Mouse (Mus musculus): ENCODE measurements around the gene Wdr5b.
"Not testable (repeated sequence)": the region's sequence is repeated elsewhere in the genome, so short reads cannot be mapped to it uniquely, and the experiment has no call there.

Wdr5b gene

DNA sequence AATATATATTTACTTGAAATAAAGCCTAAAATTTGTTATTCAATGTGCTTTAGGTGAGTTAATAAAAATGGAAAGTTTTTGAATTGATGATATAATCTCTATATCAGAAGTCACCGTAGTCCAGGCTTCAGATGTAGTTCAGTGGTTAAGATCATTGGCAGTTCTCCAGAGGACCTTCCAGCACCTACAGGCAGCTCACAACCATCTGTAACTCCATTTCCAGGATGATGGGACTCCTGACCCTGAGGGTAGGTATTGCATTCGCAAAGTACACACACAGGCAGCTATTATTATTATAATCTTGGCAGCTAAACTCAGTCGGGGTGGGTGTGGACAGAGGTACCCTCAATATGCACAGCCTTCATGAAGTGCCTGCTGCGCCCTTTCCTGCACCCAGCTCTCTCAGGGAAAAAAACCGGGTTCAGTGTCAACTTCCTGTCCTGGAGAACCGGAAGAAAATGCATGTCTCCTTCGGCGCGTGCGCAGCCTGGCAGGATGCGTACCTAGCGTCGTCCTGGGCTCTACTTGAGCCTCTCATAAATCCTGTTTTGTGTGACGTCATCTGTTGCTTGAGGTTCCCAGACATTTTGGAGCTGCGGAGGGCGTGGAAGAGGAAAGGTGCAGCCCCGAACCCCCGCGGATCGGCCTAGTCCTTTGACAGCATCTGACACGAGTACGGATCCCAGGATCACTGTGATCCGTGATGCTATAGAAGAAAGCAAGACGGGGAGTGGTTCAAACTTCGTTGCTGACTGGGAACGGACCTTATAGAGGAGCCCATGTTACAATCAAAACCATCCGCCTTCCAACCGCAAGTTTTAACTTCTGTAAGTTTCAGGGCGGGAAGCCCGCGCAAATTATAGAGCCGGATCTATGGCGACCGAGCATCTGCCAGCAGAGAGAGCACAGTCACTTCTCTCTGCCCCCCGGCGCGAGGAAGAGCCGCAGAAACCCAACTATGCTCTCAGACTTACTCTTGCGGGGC is at the start of gene Wdr5b:
Gene Wdr5b, plus strand, starts transcription at position 551 of the 985 bp plus-strand sequence.
- peak; percentile 91 for DNase-seq

GRCm38 (mm10) chr16:35992391-35992790 is 48.6 kb upstream of the Wdr5b start:
- no peak for DNase-seq

DNA sequence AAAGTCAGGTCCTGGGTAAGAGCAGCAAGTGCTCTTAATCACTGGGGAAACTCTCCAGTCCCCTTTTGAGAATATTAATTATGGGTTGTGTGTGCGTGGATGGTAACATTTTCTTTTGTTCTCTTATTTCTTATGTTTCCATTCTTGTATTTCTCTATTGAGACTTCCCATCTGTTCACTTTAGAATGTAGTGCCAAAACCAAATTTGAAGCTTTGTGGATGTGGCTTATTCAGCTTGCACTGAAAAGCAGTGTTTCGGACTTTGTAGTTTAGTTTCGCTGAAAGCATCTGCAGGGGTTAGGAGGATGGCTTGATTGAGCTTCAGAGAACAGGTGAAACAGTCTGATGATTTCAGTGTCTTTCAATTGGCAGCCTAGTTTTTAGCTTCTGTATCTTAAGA is 47.7 kb upstream of the Wdr5b start:
- no peak for DNase-seq

- DNase-seq = not testable (repeated sequence)
Measured at GRCm38 (mm10) chr16:35998852-35999251, 42.1 kb upstream of the Wdr5b start.

DNA sequence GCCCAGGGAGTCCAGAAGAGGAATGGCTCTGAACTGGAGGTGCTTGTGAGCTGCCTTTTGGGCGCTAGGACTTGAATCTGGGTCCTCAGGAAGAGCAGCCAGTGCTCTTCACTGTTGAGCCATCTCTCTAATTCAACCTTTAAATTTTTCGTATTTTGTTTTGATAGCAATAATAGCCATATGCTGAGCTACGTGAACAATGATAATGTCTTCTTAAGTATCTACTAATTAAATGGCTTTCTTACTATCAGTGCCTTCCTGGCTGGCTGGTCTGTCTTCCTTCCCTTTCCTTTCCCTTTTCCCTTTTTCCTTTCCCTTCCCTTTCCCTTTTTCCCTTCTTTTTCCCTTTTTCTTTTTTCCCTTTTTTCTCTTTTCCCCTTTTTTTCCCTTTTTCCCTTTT is 32.6 kb upstream of the Wdr5b start:
- DNase-seq = no peak

DNA sequence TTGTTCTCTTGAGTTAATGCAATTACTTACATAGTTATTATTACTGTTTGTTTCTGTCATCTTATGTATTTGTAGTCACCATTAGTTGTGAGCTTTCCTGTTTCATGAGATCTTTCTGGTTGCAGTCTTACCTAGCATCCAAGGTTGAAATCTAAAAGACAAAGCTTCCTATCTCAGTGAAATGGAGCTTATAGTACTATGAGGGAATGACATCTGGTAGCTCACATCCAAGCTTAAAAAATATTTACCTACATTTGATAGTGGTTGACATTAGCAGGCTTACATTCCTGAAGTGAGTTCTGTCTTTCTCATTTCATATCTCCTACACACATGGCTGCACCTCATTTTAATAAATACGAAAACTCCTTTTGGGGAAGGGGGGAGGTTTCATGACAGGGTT is 24.7 kb upstream of the Wdr5b start:
- DNase-seq = no peak

DNA sequence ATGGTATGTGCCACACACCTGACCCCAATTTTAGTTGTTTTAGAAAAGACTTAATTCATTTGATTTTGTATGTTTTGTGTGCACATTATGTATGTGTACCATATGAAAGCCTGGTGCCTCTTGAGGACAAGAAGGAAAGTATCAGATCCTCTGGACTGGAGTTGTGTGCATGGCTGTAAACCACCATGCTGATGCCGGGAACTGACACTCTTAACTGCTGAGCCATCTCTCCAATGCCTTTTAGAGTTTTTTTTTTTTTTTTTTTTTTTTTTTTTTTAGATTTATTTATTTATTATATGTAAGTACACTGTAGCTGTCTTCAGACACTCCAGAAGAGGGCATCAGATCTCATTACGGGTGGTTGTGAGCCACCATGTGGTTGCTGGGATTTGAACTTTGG is 12.9 kb upstream of the Wdr5b start:
- DNase-seq = not testable (repeated sequence)

GRCm38 (mm10) chr16:36041625-36042020 is 633 bp downstream of the Wdr5b start:
- no peak for DNase-seq

GRCm38 (mm10) chr16:36043073-36043472 is 2.1 kb downstream of the Wdr5b start:
- no peak for DNase-seq

DNA sequence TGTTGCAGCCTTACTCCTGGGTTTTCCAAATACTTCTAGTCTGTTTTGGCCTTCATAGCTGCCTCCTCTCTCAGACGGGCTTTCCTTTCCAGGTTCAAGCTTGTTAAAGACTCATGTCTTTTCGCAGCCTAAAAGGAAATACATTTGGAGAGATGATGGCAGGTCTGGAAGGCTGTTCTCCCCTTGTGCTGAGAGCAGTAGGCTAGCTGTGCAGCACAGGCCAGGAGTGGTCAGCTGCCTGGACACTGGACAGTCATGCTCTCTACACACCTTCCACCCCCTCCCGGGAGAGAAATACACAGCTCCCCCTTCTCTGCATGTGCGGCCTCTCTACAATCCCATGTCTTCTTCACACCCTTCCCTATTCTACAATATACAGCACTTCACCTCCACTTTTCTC is 3.0 kb downstream of the Wdr5b start:
- DNase-seq = no peak

DNA sequence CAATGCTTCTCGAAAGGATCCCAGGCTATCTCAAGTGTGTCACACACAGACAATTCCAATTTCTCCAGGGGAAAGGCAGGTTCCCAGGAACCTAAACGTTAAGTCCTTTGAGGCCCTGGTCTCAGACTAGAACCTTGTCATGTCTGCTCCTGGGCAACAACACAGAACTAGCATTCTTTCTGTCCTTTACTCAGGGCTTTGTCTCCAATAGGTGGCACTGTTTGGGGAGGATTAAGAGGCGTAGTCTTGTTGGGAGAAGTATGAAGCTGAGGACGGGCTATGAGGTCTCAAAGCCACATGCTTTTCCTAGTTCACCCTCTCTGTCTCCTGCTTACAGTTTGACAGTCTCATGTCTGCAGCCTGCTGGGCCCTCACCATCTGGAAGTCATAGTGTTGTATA is 6.5 kb downstream of the Wdr5b start:
- DNase-seq = no peak

GRCm38 (mm10) chr16:36051491-36051890 is 10.5 kb downstream of the Wdr5b start:
- DNase-seq = no peak

GRCm38 (mm10) chr16:36053524-36054275 is 12.7 kb downstream of the Wdr5b start:
- no peak for DNase-seq

- no peak for DNase-seq
Measured at GRCm38 (mm10) chr16:36054920-36055319, 13.9 kb downstream of the Wdr5b start.

- no peak for DNase-seq
Measured at GRCm38 (mm10) chr16:36056416-36056815, 15.4 kb downstream of the Wdr5b start.

GRCm38 (mm10) chr16:36057933-36058475 is 17.0 kb downstream of the Wdr5b start:
- no peak for DNase-seq

GRCm38 (mm10) chr16:36062534-36062933 is 21.5 kb downstream of the Wdr5b start:
- DNase-seq = not testable (repeated sequence)

GRCm38 (mm10) chr16:36063315-36063714 is 22.3 kb downstream of the Wdr5b start:
- no peak for DNase-seq

- DNase-seq = no peak
Measured at GRCm38 (mm10) chr16:36064904-36065303, 23.9 kb downstream of the Wdr5b start.

- no peak for DNase-seq
Measured at GRCm38 (mm10) chr16:36067694-36068093, 26.7 kb downstream of the Wdr5b start.

DNA sequence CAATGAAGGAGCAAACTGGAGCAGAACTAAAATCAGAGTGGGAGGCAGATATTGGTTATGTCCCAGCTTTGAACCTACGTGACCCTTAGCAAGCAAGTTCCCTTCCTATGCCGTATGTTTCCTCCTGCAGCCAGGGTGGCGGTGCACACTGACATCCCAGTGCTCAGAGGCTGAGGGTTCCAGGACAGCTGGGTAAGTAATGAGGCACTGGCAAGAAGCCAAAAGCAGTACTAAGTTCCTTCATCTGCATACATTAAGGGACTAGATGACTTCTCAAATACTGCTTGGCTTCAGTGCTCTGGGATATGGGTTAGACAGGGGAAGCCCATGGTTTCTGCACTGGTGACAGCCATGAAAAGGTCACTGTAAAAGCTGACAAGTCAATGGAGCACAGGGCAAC is 27.4 kb downstream of the Wdr5b start:
- DNase-seq = no peak

DNA sequence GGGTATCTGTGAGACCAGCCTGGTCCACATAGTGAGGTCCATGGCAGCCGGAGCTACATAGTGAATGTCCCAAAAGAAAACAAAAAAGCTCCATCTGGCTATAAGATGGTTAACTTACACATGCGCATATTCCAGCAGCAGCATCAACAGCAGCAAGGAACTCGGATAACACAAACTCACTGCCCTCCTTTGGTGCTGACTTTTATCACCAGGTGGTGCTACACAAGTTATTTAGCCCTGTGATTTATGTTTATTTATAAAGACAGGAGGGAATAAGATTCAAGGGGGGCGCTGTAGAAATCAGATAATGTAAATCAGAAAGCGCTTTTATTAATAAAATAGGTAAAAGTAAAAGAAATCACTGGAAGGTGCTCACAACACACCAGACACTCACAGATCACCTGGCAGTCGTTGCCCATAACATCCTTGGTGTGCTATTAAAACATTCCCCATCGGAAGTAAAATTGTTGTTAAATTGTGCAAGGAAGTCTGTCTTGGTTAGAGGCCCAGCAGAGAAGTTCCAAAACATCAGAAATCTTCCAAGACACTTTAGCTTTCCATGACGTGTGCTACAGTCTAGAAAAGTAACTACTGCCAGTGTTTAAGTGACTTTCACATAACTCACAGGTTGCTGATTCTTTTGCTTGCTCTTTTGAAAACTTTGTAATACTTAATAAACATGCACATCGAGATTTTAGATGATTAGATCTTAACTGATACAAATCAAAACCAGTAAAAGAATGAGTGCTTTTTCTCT is 29.0 kb downstream of the Wdr5b start:
- DNase-seq = no peak

GRCm38 (mm10) chr16:36071071-36071449 is 30.1 kb downstream of the Wdr5b start:
- DNase-seq = no peak
